Mouse (Mus musculus): Measurements from ENCODE around the gene Rtl6. TPM values are rescaled to one million over a fixed set of nuclear protein-coding genes. Genes with fewer than 3 reads are reported as not detected.

Gene Rtl6
- polyA plus RNA-seq, 1 experiment from 2014 or later, result 14.2 TPM

GRCm38 (mm10) chr15:84509161-84509560 lies 48.5 kb downstream of the Rtl6 start:
- WGBS, result 67% methylated on average over 5 of the region's 5 CpGs
- Histone ChIP-seq H3K27ac (replicated peaks; ENCODE audit: low read depth, low read length) (no peak overlapping the region), H3K9ac (ENCODE audit: low read length) (no peak overlapping the region), H3K9me3 (ENCODE audit: control insufficient read depth, low read length) (no peaks in the 10 kb centered on the region), H3K27me3 (ENCODE audit: control insufficient read depth, insufficient read depth, low read length) (no peaks in the 10 kb centered on the region), H3K4me2 (ENCODE audit: low read depth, severe bottlenecking) (no peak overlapping the region), H3K36me3 (ENCODE audit: control insufficient read depth, insufficient read depth, low read length) (no peaks in the 10 kb centered on the region), H3K4me3 (ENCODE audit: low read depth, low read length) (no peak overlapping the region), H3K4me1 (ENCODE audit: control insufficient read depth, insufficient read depth, low read length) (peaks cover 3% of the 10 kb centered on the region; the same call in 1 of the 2 replicates)
- no peak for ATAC-seq (ENCODE audit: insufficient number of reproducible peaks, low FRiP score, low TSS enrichment, low read depth)
- DNase-seq (ENCODE audit: low spot score), result no peak

- no peaks in the 10 kb centered on the region for H3K4me1 ChIP-seq (ENCODE audit: control insufficient read depth, insufficient read depth, low read length)
- WGBS, result 86% methylated on average over 10 of the region's 10 CpGs
- no peak overlapping the region for H3K9ac ChIP-seq (ENCODE audit: low read length)
- H3K9me3 ChIP-seq (ENCODE audit: control insufficient read depth, low read length), result no peaks in the 10 kb centered on the region
- H3K4me2 ChIP-seq (ENCODE audit: low read depth, severe bottlenecking), result no peak overlapping the region
- ATAC-seq (ENCODE audit: insufficient number of reproducible peaks, low FRiP score, low TSS enrichment, low read depth) (no peak), DNase-seq (ENCODE audit: low spot score) (no peak)
- no peaks in the 10 kb centered on the region for H3K27me3 ChIP-seq (ENCODE audit: control insufficient read depth, insufficient read depth, low read length)
- H3K4me3 ChIP-seq (ENCODE audit: low read depth, low read length), result no peak overlapping the region
- H3K27ac ChIP-seq (replicated peaks; ENCODE audit: low read depth, low read length), result no peak overlapping the region
- H3K36me3 ChIP-seq (ENCODE audit: control insufficient read depth, insufficient read depth, low read length), result no peaks in the 10 kb centered on the region
Measured at GRCm38 (mm10) chr15:84506026-84506425, 51.6 kb downstream of the Rtl6 start.

GRCm38 (mm10) chr15:84504895-84505294 lies 52.7 kb downstream of the Rtl6 start:
- 0 out of 2 replicates have a peak, but pooled peaks cover under 1% of the 10 kb centered on the region for H3K4me1 ChIP-seq (ENCODE audit: control insufficient read depth, insufficient read depth, low read length)
- H3K27ac ChIP-seq (replicated peaks; ENCODE audit: low read depth, low read length), result no peak overlapping the region
- H3K9me3 ChIP-seq (ENCODE audit: control insufficient read depth, low read length), result no peaks in the 10 kb centered on the region
- DNase-seq (ENCODE audit: low spot score), result no peak
- no peaks in the 10 kb centered on the region for H3K27me3 ChIP-seq (ENCODE audit: control insufficient read depth, insufficient read depth, low read length)
- H3K36me3 ChIP-seq (ENCODE audit: control insufficient read depth, insufficient read depth, low read length), result no peaks in the 10 kb centered on the region
- 24% methylated on average over 7 of the region's 7 CpGs for WGBS
- no peak overlapping the region for H3K4me3 ChIP-seq (ENCODE audit: low read depth, low read length)
- ATAC-seq (ENCODE audit: insufficient number of reproducible peaks, low FRiP score, low TSS enrichment, low read depth), result no peak
- H3K9ac ChIP-seq (ENCODE audit: low read length), result no peak overlapping the region
- no peak overlapping the region for H3K4me2 ChIP-seq (ENCODE audit: low read depth, severe bottlenecking)

Other genes with a start within 250 kb of the Rtl6 start
- gene Parvg, start 233.8 kb downstream of the Rtl6 start, polyA plus RNA-seq (2014; fragmentation: Nextera tagmentation; extraction: Ambion mirVana), result 0.17 and 0.82 TPM in 2 replicates
- gene Shisal1, start 110.7 kb downstream of the Rtl6 start, polyA plus RNA-seq (2014; fragmentation: Nextera tagmentation; extraction: Ambion mirVana), result 0.36 and 0.50 TPM in 2 replicates
- gene Prr5, start 111.8 kb upstream of the Rtl6 start, polyA plus RNA-seq (2014; fragmentation: Nextera tagmentation; extraction: Ambion mirVana), result 13.2 and 14.4 TPM in 2 replicates
- 3.1 and 5.2 TPM in 2 replicates for gene Arhgap8, start 162.2 kb upstream of the Rtl6 start, polyA plus RNA-seq (2014; fragmentation: Nextera tagmentation; extraction: Ambion mirVana)

Measured in limb, embryonic 11.5 days (tissue).